Mouse (Mus musculus): ENCODE results near the gene Iqsec3.

The Iqsec3 gene

DNA sequence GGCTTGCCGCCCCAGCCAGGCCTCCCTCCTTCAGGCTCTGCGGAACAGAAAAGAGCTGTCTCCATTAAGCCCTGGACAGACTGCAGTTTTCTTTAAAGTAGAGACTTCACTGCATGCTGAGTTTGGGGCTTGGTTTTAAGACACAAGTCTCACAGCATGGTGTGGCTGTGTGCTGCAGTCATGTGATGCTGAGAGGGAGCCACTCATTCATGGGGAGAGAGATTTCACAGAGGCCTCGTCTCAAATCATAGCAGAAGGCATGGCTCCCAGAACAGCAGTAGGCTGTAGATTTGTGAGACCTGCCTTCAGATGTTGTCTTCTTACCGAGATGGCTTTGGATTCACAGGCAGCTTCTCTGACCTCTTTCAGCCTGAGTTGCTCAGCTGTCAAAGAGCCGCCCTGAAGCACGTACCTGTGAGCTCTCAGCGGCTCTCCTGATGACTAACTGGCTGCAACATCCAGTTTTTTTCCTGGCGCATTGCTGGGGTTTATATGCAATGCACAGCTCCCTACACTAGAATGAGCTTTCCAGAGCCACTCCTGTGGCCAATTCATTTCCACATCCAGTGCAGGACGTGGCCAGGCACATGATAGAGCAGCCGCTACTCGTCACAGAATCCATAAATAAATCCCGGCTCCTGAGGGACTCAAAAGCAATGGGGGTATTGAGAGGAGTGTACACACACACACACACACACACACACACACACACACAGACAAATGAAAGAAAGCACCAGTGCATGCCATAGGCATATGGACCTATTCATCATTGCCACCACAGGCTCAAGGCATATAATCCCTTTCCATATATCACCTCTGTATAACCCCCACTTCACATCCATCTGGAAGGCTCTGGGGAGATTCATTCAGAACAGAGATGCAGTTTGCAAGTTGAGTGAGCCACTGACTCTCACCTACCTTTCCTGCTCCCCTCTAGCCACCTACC lies 18.7 kb downstream of the Iqsec3 start:
- no peak for DNase-seq (ENCODE audit: low read depth, low spot score)

DNA sequence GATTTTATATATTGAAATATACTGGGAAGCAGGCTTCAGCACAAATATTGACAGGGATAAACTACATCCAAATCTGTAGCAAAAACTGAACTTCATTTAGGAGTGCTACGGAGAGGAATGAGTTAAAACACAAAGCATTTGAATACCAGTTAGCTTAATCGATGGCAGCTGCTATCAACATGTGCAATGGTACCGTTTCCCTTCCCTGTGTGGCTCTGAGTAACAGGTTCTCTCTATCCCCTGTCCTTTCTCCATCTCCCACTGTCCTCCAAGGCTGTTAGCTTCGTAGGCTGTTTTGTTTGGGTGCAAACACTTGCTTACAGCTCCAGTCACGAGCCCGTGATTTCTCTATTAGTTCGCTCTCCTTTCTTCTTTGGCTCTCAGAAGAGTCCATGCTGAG lies 19.7 kb downstream of the Iqsec3 start:
- DNase-seq (ENCODE audit: low read depth, low spot score): no peak

DNA sequence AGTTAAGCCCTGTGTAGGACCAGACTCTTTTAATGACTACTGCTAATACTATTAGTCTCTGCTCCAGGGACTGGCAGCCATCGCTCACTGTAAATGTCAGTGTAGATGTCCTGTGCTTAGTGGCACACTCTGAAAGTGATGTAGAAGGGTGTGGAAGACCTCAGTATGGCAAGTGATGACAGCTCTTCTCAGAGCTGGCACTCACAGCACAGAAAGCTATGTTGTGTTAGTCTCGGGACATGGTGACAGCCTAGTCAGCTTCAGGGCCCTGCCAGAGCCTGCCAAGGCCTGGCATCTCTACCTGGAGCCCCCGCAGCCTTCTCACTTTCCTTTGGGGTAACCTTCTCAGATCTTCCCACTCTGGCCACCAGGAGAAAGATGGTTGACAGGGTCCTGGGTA lies 21.8 kb downstream of the Iqsec3 start:
- no peak for DNase-seq (ENCODE audit: low read depth, low spot score)

DNA sequence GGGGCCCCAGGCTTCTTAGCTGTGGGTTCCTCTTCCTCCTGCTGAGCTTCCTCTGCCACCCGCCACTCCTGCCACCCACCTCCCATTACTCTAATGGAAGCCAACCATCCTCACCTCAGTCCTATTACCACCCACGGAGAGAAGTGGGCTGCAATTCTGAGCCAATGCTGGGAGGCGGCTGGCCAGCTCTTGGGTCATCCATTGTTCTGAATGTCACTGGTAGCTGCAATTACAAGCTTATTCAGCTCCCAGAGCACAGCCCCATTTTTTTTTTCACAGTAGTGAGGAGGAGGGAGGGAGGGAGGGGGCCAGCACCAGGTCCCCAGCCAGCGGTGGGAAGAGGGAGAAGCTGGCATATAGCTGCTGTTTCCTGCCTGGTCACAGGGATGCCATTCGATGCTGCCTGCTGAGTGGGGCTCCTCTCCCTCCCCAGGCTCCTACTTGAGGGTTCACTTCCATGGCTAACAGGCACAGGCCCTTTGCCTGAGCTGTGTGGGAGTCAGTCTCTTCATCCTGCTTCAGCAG lies 32.7 kb downstream of the Iqsec3 start:
- no peak for DNase-seq (ENCODE audit: low read depth, low spot score)

DNA sequence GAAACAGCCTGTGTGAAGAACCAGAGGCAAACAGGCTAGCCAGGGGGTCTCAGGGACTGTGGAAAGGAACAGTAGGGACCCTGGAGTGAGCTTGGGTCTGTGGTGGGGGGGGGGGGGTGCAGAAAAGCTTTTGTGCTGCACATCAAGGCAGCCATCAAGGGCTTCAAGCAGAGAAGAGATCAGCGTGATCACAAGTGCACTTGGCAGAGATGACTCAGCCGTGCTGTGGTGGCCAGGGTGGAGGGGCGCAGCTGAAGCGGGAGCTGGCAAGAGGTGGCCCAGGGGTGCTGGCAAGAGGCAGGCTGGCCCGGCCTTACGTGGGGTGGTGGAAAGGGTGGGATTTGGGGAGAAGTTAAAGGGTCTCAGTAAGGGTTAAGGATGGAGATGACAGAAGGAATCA lies 48.6 kb downstream of the Iqsec3 start:
- DNase-seq (ENCODE audit: low read depth, low spot score): no peak

DNA sequence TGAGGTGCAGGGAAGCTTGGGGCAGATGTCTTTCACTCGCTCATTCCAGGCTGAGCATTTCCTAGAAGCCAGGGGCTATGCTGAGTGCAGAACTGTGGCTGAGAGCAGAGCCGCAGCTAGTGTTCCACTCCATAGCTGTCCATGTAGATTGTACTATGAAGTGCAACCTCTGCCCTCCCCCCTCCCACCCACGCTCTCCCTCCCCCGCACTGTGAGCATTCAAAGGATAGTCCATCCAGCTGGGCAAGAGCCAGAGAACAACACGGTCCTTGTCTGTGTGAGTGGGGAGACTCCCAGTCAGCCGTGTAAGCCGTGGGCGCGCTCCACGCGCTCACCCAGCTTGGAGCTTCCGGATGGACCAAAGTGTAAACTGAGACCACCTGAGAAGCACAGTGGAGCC lies 49.1 kb downstream of the Iqsec3 start:
- DNase-seq (ENCODE audit: low read depth, low spot score): no peak

DNA sequence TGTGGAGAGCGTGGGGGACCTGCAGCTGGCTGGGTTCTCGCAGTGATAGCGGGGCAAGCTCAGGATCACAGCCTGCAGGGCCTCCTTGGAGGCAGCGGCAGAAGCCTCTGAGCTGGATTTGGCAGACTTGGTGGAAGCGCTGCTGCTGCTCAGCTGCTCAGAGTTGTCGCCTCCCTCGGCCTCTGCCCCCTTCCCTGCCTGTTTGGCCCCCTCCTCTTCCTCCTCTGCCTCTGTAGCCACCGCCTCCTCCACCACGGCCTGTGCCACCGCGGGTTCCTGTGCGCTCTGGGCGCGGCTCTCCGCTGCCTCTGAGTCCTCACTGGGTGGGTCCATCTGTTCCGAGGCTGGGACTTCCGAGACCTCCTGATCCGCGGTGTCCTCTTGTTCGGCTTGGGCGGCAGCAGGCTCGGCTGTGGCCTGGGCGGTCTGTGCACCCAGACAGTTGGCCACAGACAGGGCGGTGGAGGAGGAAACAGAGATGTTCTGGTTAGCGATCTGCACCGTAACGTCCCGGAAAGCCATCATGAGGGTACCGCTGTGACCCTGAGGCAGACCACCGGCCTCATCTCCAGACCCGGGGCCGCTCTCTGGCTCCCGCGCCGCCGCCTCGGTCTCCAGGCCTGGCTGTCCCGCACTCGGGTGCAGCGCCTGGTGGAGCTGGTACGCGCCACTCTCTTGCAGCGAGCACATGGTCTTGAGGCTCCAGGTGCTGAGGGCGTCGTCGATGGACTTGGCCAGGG lies 60.8 kb downstream of the Iqsec3 start:
- DNase-seq (ENCODE audit: low read depth, low spot score): no peak

DNA sequence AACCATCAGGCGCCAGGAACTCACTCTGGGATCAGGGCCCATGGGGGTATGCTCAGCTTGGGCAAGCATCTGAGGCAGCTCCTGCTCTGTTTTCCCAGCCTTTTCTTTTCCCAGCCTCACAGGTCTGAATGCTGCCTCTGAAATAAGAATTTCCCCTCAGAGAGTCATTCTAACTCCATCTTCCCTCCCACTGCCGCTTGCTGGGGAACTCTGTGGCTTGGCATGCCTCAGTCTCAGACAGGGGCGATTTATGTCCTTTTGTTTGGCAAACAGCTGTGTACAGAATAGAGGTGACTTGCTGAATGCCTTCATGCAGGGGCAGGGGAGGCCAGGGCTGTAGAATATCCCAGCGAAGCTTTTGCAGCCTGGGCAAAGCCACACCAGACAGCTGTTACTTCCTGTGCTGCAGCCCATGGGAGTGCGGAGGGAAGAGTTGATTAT lies 65.9 kb downstream of the Iqsec3 start:
- no peak for DNase-seq (ENCODE audit: low read depth, low spot score)

DNA sequence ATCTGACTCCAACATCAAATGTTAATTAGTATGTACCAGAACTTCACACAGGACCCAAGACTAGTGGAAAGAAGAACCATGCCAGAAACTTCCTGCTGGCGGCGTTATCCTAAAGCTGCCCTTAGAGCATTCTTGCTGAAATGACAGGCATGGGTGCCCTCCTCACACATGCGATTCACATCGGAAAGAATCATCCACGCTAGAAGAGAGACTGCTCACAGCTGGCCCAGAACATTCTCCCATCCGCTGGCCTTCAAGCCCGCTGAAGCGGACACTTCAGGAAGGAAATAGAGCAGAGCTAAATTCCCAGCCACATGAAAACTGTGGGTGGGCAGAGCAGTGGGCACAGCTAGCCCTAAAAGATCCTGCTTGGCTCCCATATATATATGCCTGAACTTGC lies 68.2 kb downstream of the Iqsec3 start:
- DNase-seq (ENCODE audit: low read depth, low spot score): no peak

DNA sequence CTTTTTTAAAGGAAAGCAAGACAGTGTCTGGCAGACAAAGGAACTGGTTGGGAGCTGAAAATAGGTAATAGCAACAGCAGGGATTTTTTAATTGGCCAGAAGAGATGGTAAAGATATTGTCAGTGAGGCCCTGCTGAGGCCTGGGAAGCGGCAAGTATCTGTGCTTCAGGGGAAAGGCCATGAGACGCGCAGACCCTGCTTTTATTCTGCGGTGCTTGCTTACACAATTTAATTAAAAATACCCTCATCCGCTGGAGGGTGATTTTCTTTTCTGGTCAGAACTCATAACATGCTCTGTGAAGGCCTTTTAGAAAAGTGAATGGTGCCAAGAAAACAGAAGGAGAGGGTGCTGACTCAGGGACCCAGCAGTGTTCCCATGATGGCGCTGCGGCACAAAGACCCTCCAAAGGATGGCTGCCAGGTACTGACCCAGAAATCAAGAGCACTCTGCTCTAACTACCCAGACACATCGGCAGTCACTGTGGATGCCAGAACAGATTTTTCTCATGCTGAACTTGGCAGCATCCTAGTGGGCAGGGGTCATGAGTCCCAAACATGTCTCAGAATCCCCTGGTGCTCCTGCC lies 70.7 kb downstream of the Iqsec3 start:
- no peak for DNase-seq (ENCODE audit: low read depth, low spot score)

DNA sequence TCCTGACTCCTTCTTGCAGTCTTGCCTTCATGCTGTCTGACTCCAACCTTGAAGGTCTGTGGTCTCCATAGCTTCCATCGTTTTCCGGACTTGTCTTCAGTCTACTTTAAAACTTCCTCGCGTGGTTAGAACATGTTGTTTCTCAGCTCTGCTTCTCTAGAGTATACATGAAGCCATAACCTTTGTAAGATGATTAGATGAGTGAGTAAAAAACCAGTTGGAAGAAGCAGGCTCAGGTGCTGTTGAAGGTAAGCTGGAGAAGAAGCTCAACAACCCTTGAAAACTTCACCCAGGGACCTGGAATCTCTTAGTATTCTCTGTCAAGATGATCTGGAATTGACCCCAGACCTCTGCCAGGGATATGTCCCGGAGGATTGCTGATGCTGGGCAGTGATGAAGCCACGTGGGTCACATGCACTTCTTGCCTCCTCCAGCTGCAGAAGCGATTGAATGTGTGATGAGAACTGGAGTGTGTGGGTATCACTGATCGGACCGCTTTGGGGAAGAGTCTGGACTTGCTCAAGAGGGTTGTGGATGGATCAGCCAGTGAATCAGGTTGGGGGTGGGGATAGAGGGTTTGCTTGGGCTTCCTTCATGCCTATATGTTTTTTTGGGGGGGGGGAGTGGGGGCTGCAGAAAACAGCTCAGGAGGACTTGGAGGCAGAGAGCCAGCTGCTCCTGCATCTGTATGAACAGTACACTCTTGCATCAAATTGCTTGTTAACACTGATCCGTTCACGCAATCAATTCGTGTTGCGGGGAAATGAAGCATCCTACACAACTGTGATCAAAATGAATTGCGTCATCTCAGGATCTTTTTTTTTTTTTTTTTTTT lies 71.4 kb downstream of the Iqsec3 start:
- DNase-seq (ENCODE audit: low read depth, low spot score): no peak

DNA sequence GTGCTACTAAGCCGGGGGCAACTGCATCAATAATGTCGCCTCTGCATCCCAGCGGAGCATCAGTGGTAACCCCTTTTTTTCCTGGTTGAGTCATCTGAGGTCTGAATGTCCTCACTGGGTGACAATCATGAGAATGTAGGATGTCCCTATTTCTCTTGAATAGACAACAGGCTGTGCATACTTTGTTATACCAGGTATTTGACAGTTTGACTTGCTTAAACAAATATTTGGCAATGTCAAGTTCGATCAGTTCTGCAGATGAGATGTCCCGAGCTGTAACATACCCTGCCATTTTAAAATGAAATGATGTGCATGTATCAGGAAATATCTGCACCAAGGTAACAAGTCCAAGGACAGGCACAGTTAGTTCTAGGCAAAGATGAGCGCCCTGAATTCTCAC lies 72.3 kb downstream of the Iqsec3 start:
- no peak for DNase-seq (ENCODE audit: low read depth, low spot score)

DNA sequence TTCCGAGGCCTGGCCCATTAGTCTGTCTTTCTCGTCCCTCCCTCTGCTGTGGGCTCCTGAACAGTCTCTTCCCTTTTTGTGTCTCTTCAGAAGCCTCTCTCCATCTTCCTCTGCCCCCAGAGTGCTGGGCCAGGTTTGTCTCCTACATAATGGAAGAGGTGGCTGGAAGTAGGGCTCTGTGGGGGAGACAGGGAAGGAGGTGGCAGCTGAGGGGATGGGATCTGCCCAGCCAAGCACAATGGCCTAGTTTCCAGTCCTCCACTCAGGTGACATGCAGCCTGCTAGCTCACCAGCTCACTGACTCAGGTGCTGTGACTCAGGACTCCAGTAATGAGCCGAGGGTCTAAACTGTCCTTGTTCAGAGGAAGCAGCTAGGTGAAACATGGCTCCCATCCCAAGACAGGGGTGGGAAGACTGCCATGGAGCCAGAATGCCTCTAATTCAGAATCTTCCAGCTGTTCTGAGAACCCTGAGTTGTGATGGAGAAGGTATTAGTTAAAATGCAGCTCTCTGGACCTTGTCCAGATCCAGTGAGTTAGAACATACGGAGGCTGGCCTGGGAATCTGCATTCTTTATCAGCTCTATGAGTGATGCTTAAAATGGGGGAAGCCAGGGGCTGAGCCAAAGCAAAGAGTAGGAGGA lies 80.7 kb downstream of the Iqsec3 start:
- DNase-seq (ENCODE audit: low read depth, low spot score): no peak

DNA sequence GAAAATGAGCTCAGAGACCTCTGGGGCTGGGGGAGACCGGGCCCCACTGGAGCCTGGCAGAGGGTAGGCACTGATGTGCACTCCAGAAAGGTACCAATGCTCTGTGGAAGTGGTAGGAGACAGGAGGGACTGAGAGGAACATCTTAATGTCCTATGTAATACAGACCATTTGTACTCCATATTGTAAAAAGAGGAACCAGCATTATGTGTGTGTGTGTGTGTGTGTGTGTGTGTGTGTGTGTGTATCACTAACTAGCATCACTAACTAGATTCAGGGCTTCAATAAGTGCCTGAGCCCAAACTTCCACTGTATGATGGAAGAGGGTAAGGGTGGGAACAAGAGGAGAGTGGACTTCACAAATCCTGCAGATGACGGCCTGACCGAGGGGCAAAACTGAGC lies 88.1 kb downstream of the Iqsec3 start:
- DNase-seq (ENCODE audit: low read depth, low spot score): no peak

DNA sequence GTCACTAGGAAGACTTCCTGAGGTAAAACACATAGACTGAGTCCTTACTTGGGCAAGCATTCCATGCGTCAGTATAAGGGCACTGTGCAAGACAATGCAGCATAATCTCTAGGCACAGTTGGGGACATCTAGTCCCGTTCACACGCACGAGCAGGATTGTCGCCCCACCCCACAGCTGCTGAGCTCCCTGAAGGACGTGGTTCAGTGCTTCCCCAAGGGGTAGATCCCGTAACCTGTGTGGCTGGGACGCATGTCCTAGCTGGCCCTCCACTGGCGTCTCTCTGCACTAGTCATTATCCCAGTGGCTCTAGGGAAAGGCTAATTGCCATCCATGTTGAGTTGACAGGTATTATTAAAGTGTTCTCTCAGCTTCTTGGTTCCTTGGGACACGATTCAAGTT lies 91.4 kb downstream of the Iqsec3 start:
- peak; percentile 35 for DNase-seq (ENCODE audit: low read depth, low spot score)

DNA sequence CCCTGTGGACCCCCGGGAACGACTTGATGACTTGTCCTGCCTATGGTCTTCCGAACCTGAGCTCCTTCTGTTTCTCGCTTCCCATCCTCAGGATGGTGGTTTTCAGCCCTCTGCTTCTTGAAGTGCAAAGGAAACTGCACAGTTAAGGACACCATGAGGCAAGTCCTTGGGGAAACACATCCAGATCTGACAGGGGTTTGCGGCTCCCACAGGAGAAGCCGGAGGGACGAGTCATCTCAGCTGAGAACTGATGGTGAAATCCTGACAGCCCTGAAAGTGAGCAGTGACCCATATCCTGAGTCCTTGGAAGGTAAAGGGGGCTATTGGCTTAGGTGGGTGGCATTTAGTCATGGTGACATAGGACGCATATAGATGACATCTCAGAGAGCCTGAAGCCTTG lies 92.9 kb downstream of the Iqsec3 start:
- no peak for DNase-seq (ENCODE audit: low read depth, low spot score)

DNA sequence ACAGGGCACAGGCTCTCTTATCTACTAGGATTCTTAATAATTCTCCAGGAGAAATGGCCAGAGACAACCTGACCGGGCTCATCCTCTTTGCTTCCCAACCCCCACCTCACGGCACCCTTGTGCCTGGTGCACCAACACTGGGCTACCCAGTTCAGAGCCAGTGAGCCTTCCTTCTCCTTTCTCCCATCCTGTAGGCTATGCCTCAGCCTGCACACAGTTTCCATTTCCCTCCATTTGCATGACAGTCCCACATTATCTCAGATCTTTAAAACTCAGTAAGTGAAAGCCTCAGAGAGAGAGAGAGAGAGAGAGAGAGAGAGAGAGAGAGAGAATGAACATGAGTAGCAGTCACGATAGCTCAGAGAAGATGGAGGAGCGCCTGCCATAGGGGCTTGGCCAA lies 95.2 kb downstream of the Iqsec3 start:
- no peak for DNase-seq (ENCODE audit: low read depth, low spot score)

DNA sequence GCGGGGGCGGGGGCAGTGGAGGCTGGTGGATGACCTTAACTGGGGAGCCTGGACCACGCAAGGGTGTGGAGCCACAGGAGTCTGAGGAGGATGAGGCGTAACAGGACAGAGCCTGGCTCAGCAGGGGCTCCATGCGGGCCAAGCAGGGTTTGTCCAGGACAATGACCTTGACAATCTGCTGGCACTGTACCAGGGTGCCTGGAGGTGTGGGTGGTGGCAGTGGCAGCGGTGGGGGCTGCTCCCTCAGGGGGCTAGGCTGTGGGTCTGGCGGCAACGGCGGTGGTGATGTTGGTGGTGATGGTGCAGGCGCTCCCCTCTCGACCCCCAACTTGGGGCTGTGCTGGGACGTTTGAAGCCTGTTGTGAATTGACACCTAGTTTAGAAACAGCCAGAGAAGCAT lies 97.3 kb downstream of the Iqsec3 start:
- DNase-seq (ENCODE audit: low read depth, low spot score): no peak

DNA sequence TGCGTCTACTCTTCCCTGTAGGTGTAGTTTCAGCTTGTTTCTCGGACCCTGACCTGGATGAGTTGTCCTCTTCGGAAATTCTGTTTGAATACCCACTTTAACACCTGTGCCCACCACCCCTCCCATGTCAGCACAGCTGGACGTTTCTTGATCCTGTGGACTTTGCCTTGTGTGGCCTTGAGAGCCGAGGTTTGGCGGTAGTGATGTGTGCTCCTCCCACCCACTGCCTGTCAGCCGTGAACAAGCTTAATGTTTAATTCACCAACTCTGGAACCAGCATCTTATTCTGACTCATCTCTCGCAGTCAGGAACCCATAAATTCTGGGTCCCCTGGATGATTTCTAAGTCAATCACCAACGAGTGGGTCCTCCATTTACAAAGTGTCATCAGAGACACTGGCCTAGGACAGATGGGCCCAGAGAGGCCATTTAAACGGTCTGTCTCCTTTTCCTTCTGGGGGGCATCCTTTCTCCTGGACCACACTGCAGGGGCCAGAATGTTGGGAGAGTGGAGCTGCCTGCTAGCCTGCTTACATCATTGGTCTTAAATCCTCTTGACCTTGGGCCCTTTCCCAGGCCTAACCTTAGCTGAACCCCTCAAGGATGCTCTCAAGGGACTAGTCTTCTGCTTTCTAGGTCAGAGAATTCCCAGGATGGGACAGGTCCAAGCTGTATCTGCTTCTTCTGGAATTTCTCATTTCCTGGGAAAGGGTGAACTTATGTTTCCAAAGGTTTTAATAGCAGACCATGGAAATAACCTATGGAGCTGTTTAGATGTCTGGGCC lies 102.1 kb downstream of the Iqsec3 start:
- DNase-seq (ENCODE audit: low read depth, low spot score): peak; percentile 46

DNA sequence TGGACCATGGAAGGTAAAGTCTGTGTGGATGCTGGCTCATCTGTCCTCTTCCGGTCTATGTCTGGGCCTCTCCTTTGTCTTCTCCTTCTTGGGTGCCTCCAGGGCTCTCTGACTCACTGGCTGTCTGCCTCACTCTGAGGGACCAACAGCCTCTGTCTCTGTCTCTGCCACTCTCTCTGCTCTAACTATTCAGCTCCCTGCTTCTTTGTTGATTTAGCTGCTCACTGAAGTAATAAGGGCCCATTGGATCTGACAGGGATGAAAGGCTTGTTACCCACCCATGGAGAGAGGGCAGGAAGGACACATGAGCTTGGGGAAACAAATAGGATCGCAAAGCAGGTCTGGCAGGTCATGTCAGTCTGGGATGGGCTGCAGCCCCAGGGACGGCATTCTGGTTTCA lies 106.4 kb downstream of the Iqsec3 start:
- no peak for DNase-seq (ENCODE audit: low read depth, low spot score)
